Mouse (Mus musculus): ENCODE data around the gene Bak1.
"Not testable (repeated sequence)": the region's sequence is repeated elsewhere in the genome, so short reads cannot be mapped to it uniquely, and the experiment has no call there.

Bak1 gene

DNA sequence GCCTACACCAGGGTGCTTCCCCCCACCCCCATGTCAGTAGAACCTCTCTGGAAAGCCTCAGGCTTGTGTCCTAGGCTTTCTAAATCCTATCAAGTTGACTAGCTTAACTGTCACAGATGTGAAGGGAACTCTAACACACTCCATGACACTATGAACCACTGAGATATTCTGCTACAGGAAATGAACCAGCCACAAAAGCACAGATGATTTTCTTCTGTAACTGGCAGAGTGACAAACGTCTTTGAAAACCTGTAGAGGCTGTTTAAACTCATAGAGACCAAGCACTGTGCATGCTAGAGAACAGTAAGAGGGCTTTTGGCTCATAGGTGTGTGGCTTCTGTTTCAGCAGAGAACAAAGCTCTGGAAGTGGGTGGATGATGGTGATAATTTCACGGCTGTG, 47.8 kb downstream of the Bak1 start:
- no peak for DNase-seq (ENCODE audit: low spot score in 2 of 2)

DNA sequence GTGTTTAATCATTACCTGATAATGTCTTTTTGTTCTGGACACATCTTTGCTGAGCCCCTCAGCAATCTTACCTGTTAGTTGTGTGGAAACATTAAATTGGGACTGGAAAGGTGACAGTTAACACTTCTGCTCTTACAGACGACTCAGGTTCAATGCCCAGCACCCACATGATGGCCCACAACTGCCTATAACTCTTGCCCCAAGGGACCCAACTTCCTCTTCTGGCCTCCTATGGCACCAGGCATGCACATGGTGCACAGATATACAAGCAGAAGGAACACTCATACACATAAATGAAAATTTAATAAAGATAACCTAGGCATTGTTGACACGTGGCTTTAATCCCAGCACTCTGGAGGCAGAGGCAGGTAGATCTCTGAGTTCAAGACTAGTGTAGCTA, 49.4 kb downstream of the Bak1 start:
- DNase-seq (ENCODE audit: low spot score in 2 of 2), result peak in 1 of 2 experiments; percentile 70

GRCm38 (mm10) chr17:26977354-26977753, 51.5 kb downstream of the Bak1 start:
- DNase-seq (ENCODE audit: low spot score in 2 of 2), result not testable (repeated sequence)

- DNase-seq (ENCODE audit: low spot score in 2 of 2), result no peak
These were observed 53.4 kb downstream of the Bak1 start for GRCm38 (mm10) chr17:26975415-26975814.

DNA sequence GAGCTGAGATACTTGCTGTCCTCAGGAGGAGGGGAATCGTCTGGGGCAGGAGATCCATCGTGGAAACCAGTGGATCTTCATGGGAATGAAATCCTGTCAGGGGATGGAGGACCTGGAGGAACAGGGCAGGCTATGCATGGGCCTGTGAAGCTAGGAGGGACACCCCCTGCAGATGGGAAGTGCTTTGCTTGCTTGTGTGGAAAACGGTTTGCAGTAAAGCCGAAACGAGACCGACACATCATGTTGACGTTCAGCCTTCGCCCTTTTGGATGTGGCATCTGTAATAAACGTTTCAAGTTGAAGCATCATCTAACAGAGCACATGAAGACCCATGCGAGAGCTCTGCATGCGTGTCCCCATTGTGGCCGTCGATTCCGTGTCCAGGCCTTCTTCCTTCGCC, 54.3 kb downstream of the Bak1 start:
- DNase-seq (ENCODE audit: low spot score in 2 of 2), result no peak

GRCm38 (mm10) chr17:26972703-26973574, 55.9 kb downstream of the Bak1 start, which contains the start of gene Zbtb9:
TSS of gene Zbtb9 (plus strand) at chr17:26973167.
- DNase-seq (ENCODE audit: low spot score in 2 of 2), result peak; percentile 93 to 95

GRCm38 (mm10) chr17:26972107-26972506, 56.7 kb downstream of the Bak1 start:
- DNase-seq (ENCODE audit: low spot score in 2 of 2), result no peak

DNA sequence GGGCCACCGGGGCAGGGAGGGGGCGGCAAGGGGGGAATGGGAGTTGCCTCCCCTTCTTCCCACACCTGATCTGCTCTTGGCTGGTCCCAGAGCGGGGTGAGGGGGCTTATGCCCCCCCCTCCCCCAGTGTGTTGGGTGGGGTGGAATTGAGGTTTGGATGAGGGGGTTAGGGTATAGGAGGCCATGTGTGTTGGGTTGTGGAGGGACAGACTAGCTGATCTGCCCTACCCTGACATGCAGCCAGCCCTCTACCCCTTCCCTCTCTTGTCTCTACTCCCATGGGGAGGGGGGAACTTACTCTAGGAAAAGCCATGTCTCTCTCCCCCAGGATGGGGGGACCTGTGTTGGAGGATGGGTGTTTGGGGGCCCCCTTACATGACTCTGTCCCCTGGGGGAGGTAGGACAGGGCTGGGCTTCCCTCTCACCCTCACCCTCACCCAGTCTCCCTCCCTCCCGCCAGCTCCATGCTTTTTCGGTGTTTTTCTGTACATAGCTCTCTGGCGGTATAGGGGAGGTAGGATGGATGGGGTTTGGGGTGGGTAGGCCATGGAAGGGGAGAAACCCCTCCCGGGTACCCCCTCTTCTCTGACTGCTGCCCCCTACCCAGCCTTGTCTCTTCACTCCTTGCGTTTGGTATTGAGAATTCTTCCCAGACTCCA, 57.4 kb downstream of the Bak1 start:
- DNase-seq (ENCODE audit: low spot score in 2 of 2), result no peak

- no peak for DNase-seq (ENCODE audit: low spot score in 2 of 2)
These were observed 58.6 kb downstream of the Bak1 start for GRCm38 (mm10) chr17:26970221-26970620.
